Mouse (Mus musculus): ENCODE data around the gene Olfr395. TPM values are rescaled to one million over a fixed set of nuclear protein-coding genes. Genes with fewer than 3 reads are reported as not detected.
"Not testable (repeated sequence)": the region's sequence is repeated elsewhere in the genome, so short reads cannot be mapped to it uniquely, and the experiment has no call there.

Olfr395 gene
- not detected in 2 replicates for polyA plus RNA-seq (2015; fragmentation: Nextera tagmentation; extraction: Ambion mirVana)

- ATAC-seq (ENCODE audit: insufficient read depth, low FRiP score, low read depth): not testable (repeated sequence)
These were observed at the start of gene Olfr395 for GRCm38 (mm10) chr11:73909199-73909598. Olfr395 (minus strand) TSS chr11:73909299.

GRCm38 (mm10) chr11:73936377-73936776 lies 27.3 kb upstream of the Olfr395 start, which contains the start of gene Olfr23:
Olfr23 (plus strand) TSS chr11:73936677.
- H3K9ac ChIP-seq: no peak within 1 kb of the TSS
- no peak within 1 kb of the TSS for H3K27ac ChIP-seq
- H3K4me2 ChIP-seq: no peak within 1 kb of the TSS
- H3K4me3 ChIP-seq (replicated peaks): no peak within 1 kb of the TSS
- no peak for ATAC-seq (ENCODE audit: insufficient read depth, low FRiP score, low read depth)
- H3K36me3 ChIP-seq: no peaks in the 10 kb centered on the region
- H3K4me1 ChIP-seq: no peaks in the 10 kb centered on the region
- no peaks in the 10 kb centered on the region for H3K27me3 ChIP-seq (replicated peaks)
- no peaks in the 10 kb centered on the region for H3K9me3 ChIP-seq

More at GRCm38 (mm10) chr11:73909199-73909598, at the start of gene Olfr395:
- H3K4me3 ChIP-seq (replicated peaks); H3K4me1 ChIP-seq; H3K4me2 ChIP-seq; H3K27ac ChIP-seq; H3K27me3 ChIP-seq (replicated peaks); H3K9ac ChIP-seq; H3K9me3 ChIP-seq; H3K36me3 ChIP-seq: not testable (repeated sequence)
- WGBS: 74% methylated on average over 4 of the region's 4 CpGs

- Histone ChIP-seq H3K27me3 (replicated peaks) (no peaks in the 10 kb centered on the region), H3K9ac (no peak within 1 kb of the TSS), H3K27ac (no peak within 1 kb of the TSS), H3K4me2 (no peak within 1 kb of the TSS), H3K9me3 (no peaks in the 10 kb centered on the region), H3K36me3 (no peaks in the 10 kb centered on the region), H3K4me1 (no peaks in the 10 kb centered on the region), H3K4me3 (replicated peaks) (no peak within 1 kb of the TSS)
- WGBS: 75% methylated on average over 1 of the region's 1 CpGs
- ATAC-seq (ENCODE audit: insufficient read depth, low FRiP score, low read depth): no peak
These were observed 18.4 kb downstream of the Olfr395 start, which contains the start of gene Olfr394 for GRCm38 (mm10) chr11:73890671-73891070. Olfr394 (minus strand) TSS chr11:73890771.

Other genes starting within 250 kb of the Olfr395 start
- gene Zfp735, start 220.5 kb downstream of the Olfr395 start, polyA plus RNA-seq (2015; fragmentation: Nextera tagmentation; extraction: Ambion mirVana): not detected in 2 replicates
- gene Olfr389, start 128.6 kb downstream of the Olfr395 start, polyA plus RNA-seq (2015; fragmentation: Nextera tagmentation; extraction: Ambion mirVana): not detected in 2 replicates
- not detected in 2 replicates for gene Olfr390, start 126.3 kb downstream of the Olfr395 start, polyA plus RNA-seq (2015; fragmentation: Nextera tagmentation; extraction: Ambion mirVana)
- gene Olfr391-ps, start 106.2 kb downstream of the Olfr395 start, polyA plus RNA-seq (2015; fragmentation: Nextera tagmentation; extraction: Ambion mirVana): not detected in 2 replicates
- gene Olfr392, start 92.2 kb downstream of the Olfr395 start, polyA plus RNA-seq (2015; fragmentation: Nextera tagmentation; extraction: Ambion mirVana): not detected in 2 replicates
- gene Olfr393, start 57.8 kb downstream of the Olfr395 start, polyA plus RNA-seq (2015; fragmentation: Nextera tagmentation; extraction: Ambion mirVana): not detected in 2 replicates
- gene Olfr394, start 18.5 kb downstream of the Olfr395 start, polyA plus RNA-seq (2015; fragmentation: Nextera tagmentation; extraction: Ambion mirVana): not detected in 2 replicates
- gene Olfr23, start 27.4 kb upstream of the Olfr395 start, polyA plus RNA-seq (2015; fragmentation: Nextera tagmentation; extraction: Ambion mirVana): not detected in 2 replicates
- not detected in 2 replicates for gene Olfr397, start 51.5 kb upstream of the Olfr395 start, polyA plus RNA-seq (2015; fragmentation: Nextera tagmentation; extraction: Ambion mirVana)
- gene Olfr398, start 81.1 kb upstream of the Olfr395 start, polyA plus RNA-seq (2015; fragmentation: Nextera tagmentation; extraction: Ambion mirVana): not detected in 2 replicates
- not detected in 2 replicates for gene Olfr139, start 147.3 kb upstream of the Olfr395 start, polyA plus RNA-seq (2015; fragmentation: Nextera tagmentation; extraction: Ambion mirVana)
- not detected in 2 replicates for gene Olfr399, start 147.3 kb upstream of the Olfr395 start, polyA plus RNA-seq (2015; fragmentation: Nextera tagmentation; extraction: Ambion mirVana)
- gene Zfp616, start 160.7 kb upstream of the Olfr395 start, polyA plus RNA-seq (2015; fragmentation: Nextera tagmentation; extraction: Ambion mirVana): not detected in 2 replicates
- gene Olfr401, start 204.4 kb upstream of the Olfr395 start, polyA plus RNA-seq (2015; fragmentation: Nextera tagmentation; extraction: Ambion mirVana): not detected in 2 replicates
- gene Olfr402, start 244.2 kb upstream of the Olfr395 start, polyA plus RNA-seq (2015; fragmentation: Nextera tagmentation; extraction: Ambion mirVana): not detected in 2 replicates